Mouse (Mus musculus): ENCODE results near the gene Uso1.

DNA sequence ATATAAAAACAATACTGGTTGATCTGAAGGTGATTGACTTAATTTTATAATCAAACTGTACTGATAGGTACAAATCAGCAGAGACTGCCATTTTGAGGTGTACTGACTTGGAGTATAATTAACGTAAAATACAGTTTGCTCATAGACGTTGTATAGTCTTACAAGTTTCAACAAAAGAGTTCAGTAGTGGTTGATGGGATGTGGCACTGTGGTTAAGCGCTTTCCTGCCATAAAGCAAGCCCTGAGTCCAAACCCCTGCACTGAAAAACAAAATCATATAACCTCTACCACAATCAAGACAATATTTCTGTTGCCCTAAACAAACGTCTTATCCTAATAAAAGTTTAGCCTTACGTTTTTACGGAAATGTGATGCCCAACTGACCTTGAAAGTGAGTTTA, 28.2 kb downstream of the Uso1 start:
- no peak for TF ChIP-seq POLR2A (IDR thresholded peaks at IDR 0.05; ENCODE audit: control insufficient read depth, low read depth, low read length)
- TF ChIP-seq CTCF (IDR thresholded peaks at IDR 0.05; ENCODE audit: control insufficient read depth, insufficient read depth, insufficient replicate concordance, low read depth, low read length): no peak
